Mouse (Mus musculus): ENCODE measurements at regions not wholly inside any gene's neighbourhood (a gene's known extent, or its start where the extent isn't known, plus 50 kb on each side); places are given as distances from the start of the nearest gene placed in this dataset.
A peak's percentile ranks its signal among the peaks of the same experiment; 100 is the strongest.

DNA sequence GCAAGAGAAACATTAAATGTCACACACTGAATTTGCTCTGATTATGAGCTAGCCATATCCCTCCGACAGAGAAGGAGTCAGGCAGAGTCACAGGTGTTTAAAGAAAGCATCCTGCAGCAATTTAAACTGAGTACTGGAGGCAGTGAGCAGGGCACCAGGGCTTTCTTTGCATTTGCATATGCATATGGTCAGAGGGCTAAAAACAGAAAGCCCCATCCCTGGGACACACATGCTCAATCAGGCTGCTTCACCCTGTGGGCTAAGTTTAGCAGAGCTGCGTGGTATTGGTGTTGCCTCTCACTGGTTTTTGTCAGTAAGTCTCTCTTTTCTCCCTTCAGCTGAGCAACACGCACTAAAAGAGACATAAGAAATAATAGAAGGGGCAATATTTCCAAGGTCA is 289.9 kb upstream of the Rps6ka3 start:
- Histone ChIP-seq H3K4me2 (no peak overlapping the region), H3K27ac (replicated peaks) (no peak overlapping the region), H3K36me3 (no peaks in the 10 kb centered on the region), H3K4me1 (replicated peaks) (peaks cover 8% of the 10 kb centered on the region; the same call in 1 of the 2 replicates), H3K4me3 (no peak overlapping the region), H3K9me3 (no peaks in the 10 kb centered on the region), H3K27me3 (peaks cover 11% of the 10 kb centered on the region; the same call in 1 of the 2 replicates), H3K9ac (no peak overlapping the region)
- no peak for ATAC-seq (ENCODE audit: low read depth)
- WGBS, result 41% methylated on average over 3 of the region's 3 CpGs

DNA sequence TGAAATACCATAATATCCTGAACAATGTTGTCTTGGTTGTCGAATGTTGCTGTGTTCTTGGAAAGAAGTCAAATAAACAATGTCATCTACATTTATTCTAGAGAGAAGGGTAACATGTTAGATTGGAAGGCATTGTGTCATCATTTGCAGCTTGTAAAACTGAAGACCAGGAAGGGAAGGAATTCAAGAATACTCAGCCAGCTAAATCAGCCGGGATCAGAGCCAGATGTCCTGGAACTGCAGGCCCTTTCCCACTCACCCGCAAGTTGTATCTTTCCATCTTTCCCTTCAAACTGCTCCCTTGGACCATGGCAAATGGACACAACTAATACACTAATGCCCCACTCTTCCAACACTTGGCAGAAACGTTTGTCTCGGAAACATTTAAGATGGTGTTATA is 288.7 kb upstream of the Rps6ka3 start:
- H3K9ac ChIP-seq, result no peak overlapping the region
- 51% methylated on average over 5 of the region's 5 CpGs for WGBS
- peak overlapping the region; percentile 42 for H3K4me2 ChIP-seq

DNA sequence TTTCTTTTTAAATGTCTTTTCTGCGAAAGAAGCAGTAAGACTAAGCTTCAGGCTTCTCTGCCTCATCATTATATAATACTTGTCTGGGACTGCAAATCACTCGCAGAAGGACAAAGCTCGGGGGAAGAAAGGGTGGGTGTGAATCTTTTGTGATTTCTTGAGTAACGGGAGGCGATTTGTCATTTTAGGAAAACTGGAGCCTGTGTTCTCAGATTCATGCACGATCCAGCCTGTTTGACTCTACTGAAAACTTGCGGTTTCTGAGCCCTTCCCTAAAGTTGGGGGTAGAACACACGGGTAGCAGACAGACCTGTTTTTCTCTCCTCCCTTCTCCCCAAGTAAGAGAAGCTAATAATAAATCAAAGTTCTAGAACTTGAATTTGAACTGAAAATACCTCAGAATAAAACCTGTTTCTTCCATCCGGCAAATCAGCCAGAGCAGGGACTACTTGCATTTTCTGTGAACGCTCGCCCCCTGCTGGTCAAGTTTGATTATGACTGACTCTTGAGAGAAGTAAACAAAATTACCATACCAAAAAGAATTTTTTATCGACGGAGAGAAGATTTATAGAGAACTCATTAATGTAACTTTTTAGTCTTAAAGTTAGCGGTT is 288.2 kb upstream of the Rps6ka3 start:
- Histone ChIP-seq H3K4me2 (peak overlapping the region; percentile 42), H3K4me3 (0 out of 2 replicates have a peak overlapping the region, but pooled peaks have one; percentile 12), H3K9ac (no peak overlapping the region), H3K9me3 (no peaks in the 10 kb centered on the region), H3K27me3 (peaks cover 11% of the 10 kb centered on the region; the same call in 1 of the 2 replicates), H3K27ac (replicated peaks) (no peak overlapping the region), H3K4me1 (replicated peaks) (peaks cover 8% of the 10 kb centered on the region; the same call in 1 of the 2 replicates), H3K36me3 (no peaks in the 10 kb centered on the region)
- WGBS, result 23% methylated on average over 14 of the region's 14 CpGs
- no peak for ATAC-seq (ENCODE audit: low read depth)

More for the DNA sequence above, 288.7 kb upstream of the Rps6ka3 start:
- Histone ChIP-seq H3K4me3 (no peak overlapping the region), H3K9me3 (no peaks in the 10 kb centered on the region), H3K36me3 (no peaks in the 10 kb centered on the region), H3K4me1 (replicated peaks) (peaks cover 8% of the 10 kb centered on the region; the same call in 1 of the 2 replicates), H3K27me3 (peaks cover 11% of the 10 kb centered on the region; the same call in 1 of the 2 replicates), H3K27ac (replicated peaks) (no peak overlapping the region)
- no peak for ATAC-seq (ENCODE audit: low read depth)

DNA sequence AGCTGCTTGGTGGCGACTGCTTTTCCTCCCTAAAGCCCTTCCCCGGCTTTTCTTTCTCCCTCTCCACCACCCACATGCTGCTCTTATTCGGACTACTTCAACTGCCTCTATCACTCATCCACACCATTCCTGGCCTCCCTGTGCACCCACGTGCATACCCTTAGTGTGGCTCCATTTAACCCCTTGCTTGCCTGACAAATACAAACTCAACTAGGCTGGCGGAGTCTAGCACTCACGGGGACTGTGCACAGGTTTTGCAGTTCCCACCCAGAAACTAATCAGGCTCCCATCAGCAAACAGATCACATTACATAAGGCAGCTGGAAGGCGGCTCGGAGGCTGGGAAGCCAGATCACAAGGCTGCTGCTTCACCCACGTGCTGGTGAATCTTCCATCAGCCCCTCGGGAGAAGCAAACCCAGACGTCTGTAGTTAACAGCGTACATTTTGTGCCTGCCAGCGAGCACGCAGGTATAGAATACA is 287.0 kb upstream of the Rps6ka3 start:
- H3K4me1 ChIP-seq (replicated peaks), result peaks cover 8% of the 10 kb centered on the region; the same call in 1 of the 2 replicates
- WGBS, result 22% methylated on average over 14 of the region's 14 CpGs
- peak overlapping the region; percentile 53 for H3K4me2 ChIP-seq
- H3K9me3 ChIP-seq, result no peaks in the 10 kb centered on the region
- peak; percentile 73 for ATAC-seq (ENCODE audit: low read depth)
- peak overlapping the region; percentile 69; the same call in 1 of the 2 replicates for H3K27ac ChIP-seq (replicated peaks)
- H3K4me3 ChIP-seq, result peak overlapping the region; percentile 19
- H3K36me3 ChIP-seq, result no peaks in the 10 kb centered on the region
- peak overlapping the region; percentile 26; the same call in 1 of the 2 replicates for H3K9ac ChIP-seq
- peaks cover 11% of the 10 kb centered on the region; the same call in 1 of the 2 replicates for H3K27me3 ChIP-seq

DNA sequence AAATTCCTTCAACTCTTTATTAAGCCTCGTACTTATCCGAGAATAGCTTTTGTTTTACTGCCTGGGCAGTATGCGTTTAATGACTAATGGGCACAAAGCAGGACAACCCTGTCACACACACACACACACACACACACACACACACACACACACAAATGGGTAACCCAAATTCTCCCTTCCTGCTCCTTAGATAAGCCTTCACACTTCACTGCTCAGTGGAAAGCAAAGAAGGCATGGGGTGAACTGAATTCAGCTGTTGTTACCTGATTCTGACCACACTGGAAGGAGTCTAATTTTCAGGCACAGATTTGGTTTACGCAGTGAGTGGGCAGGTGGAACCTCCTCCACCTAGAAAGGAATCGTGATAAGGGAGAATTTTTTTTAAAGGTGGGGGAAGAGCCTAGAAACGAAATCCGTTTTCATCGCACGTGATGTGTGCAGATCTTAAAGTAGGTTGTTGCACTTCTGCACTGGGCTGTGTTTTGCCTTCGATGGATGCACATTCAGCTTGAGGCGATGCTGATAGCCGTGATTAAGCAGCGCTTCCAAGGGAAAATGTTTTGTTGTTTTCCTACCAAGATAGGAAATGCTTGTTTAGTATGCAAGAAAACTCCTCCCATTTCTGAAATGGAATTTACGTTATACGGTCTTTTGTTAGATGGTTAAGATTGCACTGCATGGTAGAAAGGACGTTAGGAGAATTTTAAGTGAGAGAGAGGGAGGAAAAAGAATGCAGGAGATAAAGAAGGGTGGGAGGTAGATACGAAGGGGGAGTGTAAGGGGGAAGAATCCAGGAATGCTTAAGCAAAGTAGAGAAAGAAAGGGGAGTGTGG is 286.2 kb upstream of the Rps6ka3 start:
- 37% methylated on average over 17 of the region's 17 CpGs for WGBS
- no peaks in the 10 kb centered on the region for H3K36me3 ChIP-seq
- H3K9me3 ChIP-seq, result no peaks in the 10 kb centered on the region
- peaks cover 5% of the 10 kb centered on the region; the same call in 1 of the 2 replicates for H3K27me3 ChIP-seq
- H3K9ac ChIP-seq, result peak overlapping the region; percentile 66
- peak overlapping the region; percentile 69 for H3K27ac ChIP-seq (replicated peaks)
- peak; percentile 62 for ATAC-seq (ENCODE audit: low read depth)
- peaks cover 8% of the 10 kb centered on the region; the same call in 1 of the 2 replicates for H3K4me1 ChIP-seq (replicated peaks)
- H3K4me2 ChIP-seq, result peak overlapping the region; percentile 53
- peak overlapping the region; percentile 19 for H3K4me3 ChIP-seq

DNA sequence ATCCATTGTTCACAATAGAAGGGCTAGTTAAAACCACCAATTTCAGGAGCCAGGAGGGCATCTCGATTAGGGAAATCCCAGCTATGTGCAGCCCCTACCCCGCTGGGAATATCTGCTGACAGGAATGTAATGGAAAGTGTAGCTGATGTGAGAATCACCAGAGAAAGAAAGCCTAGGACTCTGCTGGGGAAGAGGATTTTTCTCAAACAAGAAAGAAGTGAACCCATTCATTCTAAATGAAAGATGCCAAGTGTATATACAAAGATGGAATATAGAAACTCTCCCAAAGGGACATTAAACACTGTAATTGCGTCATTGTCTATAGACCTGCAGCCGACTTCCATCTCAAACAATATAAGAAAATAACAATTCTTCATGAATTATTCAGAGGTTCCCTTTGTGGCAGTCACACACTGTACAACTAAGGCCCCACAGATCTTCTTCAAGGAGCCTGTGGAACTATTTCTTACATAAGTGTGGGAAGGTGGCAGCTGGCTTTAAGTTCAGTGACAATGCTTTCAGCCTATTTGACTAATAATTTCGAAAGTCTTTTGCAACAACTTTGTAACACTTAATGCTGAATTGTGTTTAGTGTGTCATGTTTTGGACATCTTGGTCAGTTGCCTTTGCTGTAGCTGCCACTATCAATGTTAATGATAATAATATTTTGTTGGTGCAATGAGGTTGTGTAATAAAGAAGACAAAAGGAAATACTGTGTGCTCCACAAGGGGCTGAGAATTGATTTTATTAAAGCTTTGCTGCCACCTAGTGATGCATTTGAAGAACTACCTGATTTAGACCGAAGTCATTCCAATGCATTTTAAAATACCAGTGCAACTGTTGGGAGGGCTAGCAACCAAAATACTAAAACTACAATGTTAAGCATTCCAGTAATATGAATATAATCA is 285.4 kb upstream of the Rps6ka3 start:
- Histone ChIP-seq H3K9ac (peak overlapping the region; percentile 66), H3K4me3 (peak overlapping the region; percentile 19), H3K9me3 (no peaks in the 10 kb centered on the region), H3K36me3 (no peaks in the 10 kb centered on the region), H3K27me3 (peaks cover 3% of the 10 kb centered on the region; the same call in 1 of the 2 replicates), H3K4me2 (peak overlapping the region; percentile 53), H3K4me1 (replicated peaks) (peaks cover 8% of the 10 kb centered on the region; the same call in 1 of the 2 replicates), H3K27ac (replicated peaks) (peak overlapping the region; percentile 69)
- ATAC-seq (ENCODE audit: low read depth), result peak; percentile 63
- 33% methylated on average over 6 of the region's 6 CpGs for WGBS

DNA sequence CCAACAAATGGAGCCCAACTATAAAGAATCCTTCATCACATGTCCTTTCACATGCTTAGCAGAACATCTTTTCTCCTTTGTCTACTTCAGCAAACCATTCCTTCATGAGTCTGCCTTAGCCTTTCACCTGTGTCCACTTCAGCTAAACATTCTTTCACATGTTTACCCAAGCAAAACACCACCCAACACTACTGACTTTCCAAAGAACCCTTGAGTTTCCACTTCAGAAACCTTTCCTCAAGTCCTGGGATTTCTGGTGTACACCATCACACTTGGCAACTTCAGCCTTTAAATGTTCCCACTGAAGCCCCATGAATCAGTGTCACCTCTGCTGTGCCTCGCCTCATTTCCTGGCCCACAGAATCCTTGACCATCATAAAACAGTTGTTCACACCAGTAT is 278.2 kb upstream of the Rps6ka3 start:
- Histone ChIP-seq H3K9me3 (no peaks in the 10 kb centered on the region), H3K4me1 (replicated peaks) (no peaks in the 10 kb centered on the region), H3K4me3 (no peak overlapping the region), H3K27me3 (no peaks in the 10 kb centered on the region), H3K27ac (replicated peaks) (no peak overlapping the region), H3K4me2 (no peak overlapping the region), H3K36me3 (no peaks in the 10 kb centered on the region), H3K9ac (no peak overlapping the region)
- no peak for ATAC-seq (ENCODE audit: low read depth)
- 66% methylated on average over 1 of the region's 1 CpGs for WGBS

DNA sequence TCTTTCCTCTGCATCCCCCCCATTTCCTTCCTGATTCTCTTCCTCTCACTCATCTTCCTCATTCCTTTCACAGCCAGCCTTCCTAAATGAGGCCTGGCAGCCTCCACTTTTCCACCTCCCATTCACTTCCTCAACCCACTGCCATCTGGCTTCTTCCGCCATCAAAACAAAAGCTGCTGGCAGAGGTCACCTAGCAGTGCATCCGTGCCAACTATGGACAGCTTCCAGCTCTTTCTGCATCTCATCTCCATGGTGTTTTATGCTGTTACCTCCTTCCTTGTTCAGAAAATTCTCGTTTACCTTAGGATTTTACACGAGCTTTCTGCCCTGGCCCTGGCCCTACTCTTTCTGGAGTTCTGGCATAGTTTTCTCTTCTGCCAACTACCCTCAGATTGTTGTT is 262.9 kb upstream of the Rps6ka3 start:
- Histone ChIP-seq H3K4me1 (replicated peaks) (no peaks in the 10 kb centered on the region), H3K9ac (no peak overlapping the region), H3K27me3 (no peaks in the 10 kb centered on the region), H3K4me2 (no peak overlapping the region), H3K27ac (replicated peaks) (no peak overlapping the region), H3K9me3 (no peaks in the 10 kb centered on the region), H3K4me3 (no peak overlapping the region), H3K36me3 (no peaks in the 10 kb centered on the region)
- no peak for ATAC-seq (ENCODE audit: low read depth)
- WGBS, result 68% methylated on average over 4 of the region's 4 CpGs

DNA sequence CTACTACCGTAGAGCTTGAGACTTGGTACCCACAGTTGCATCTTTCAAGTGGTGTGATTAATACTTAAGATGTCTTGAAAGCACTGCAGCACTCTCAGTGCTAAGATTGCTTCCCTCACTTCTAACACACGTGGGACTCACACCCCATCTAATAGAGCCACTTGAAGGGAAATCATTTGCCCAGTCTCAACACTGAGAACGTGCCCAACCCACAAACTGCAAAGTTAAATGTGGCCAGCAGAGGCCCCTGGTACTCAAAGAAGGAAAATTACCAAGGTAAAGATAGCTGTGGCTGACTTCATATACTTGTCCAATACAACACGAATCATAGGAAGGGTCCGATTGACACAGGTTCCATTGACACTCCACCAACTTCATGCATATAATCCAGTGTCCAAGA is 238.4 kb upstream of the Rps6ka3 start:
- no peaks in the 10 kb centered on the region for H3K9me3 ChIP-seq
- H3K27me3 ChIP-seq, result no peaks in the 10 kb centered on the region
- H3K4me3 ChIP-seq, result no peak overlapping the region
- H3K36me3 ChIP-seq, result no peaks in the 10 kb centered on the region
- H3K4me2 ChIP-seq, result no peak overlapping the region
- ATAC-seq (ENCODE audit: low read depth), result no peak
- 67% methylated on average over 5 of the region's 5 CpGs for WGBS
- H3K9ac ChIP-seq, result no peak overlapping the region
- no peaks in the 10 kb centered on the region for H3K4me1 ChIP-seq (replicated peaks)
- H3K27ac ChIP-seq (replicated peaks), result no peak overlapping the region

DNA sequence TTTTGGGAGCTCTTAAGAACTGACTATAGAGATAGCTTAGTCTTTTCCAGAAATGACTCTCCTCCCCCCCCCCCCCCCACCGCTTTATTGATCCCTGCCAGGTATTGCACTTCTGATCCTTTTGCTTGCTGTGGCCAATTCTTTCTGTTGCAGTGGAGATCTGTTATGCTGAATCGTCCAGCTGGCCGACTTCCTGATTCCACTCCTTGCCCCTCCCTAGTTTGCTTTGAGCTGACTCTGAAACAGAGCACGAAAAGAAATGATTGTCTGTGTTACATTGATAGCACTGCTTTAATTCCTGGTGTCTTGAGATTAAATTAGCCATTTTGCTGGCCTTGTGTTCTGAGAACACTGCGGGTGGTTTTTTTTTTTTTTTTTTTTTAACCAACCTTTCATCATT is 233.5 kb upstream of the Rps6ka3 start:
- H3K4me3 ChIP-seq, result no peak overlapping the region
- WGBS, result 61% methylated on average over 4 of the region's 5 CpGs
- H3K36me3 ChIP-seq, result no peaks in the 10 kb centered on the region
- no peaks in the 10 kb centered on the region for H3K9me3 ChIP-seq
- H3K27ac ChIP-seq (replicated peaks), result no peak overlapping the region
- no peak overlapping the region for H3K4me2 ChIP-seq
- no peaks in the 10 kb centered on the region for H3K27me3 ChIP-seq
- no peaks in the 10 kb centered on the region for H3K4me1 ChIP-seq (replicated peaks)
- no peak overlapping the region for H3K9ac ChIP-seq
- ATAC-seq (ENCODE audit: low read depth), result no peak

DNA sequence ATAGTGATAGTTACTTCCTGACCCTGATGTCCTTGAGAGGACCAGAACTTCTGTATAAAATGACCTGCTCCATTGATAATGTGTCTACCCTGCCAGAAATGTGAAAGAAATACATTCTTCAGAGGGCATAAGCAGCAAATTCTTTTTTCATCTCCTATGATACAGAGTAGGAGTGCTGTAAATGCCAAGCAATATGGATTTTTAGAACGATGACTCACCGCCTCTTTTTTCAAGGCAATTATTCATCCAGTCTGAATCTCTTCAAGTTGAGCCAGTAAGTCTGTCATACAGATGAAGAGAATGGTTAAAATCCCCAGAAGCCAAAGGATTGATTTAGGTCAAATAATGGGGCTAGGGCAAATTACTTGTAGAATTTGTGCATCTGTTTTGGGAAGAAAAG is 225.4 kb upstream of the Rps6ka3 start:
- Histone ChIP-seq H3K36me3 (no peaks in the 10 kb centered on the region), H3K27me3 (no peaks in the 10 kb centered on the region), H3K4me3 (no peak overlapping the region), H3K27ac (replicated peaks) (no peak overlapping the region), H3K9ac (no peak overlapping the region), H3K9me3 (no peaks in the 10 kb centered on the region), H3K4me1 (replicated peaks) (no peaks in the 10 kb centered on the region), H3K4me2 (no peak overlapping the region)
- WGBS, result 93% methylated on average over 2 of the region's 2 CpGs
- ATAC-seq (ENCODE audit: low read depth), result no peak
